Mouse (Mus musculus) c-Kit-positive CD71-positive TER-119-negative erythroid progenitor cells, embryonic 14.5 days (primary cell): ENCODE measurements around the gene Eif5a.
"Not testable (repeated sequence)": the region's sequence is repeated elsewhere in the genome, so short reads cannot be mapped to it uniquely, and the experiment has no call there.

Experiments
- DNase-seq: peaks from one replicate; pipeline ENCODE4 v3.0.0-alpha.2; 2013; ENCODE audit warnings: low read depth

The Eif5a gene

GRCm38 (mm10) chr11:69920266-69921031, 1.3 kb downstream of the Eif5a start:
- no peak for DNase-seq

GRCm38 (mm10) chr11:69919661-69920265, 2.0 kb downstream of the Eif5a start:
- DNase-seq, result peak; percentile 92

GRCm38 (mm10) chr11:69919053-69919452, 2.7 kb downstream of the Eif5a start:
- no peak for DNase-seq

- DNase-seq, result no peak
These were observed 3.6 kb downstream of the Eif5a start for GRCm38 (mm10) chr11:69918118-69918517.

GRCm38 (mm10) chr11:69917379-69917948, 4.3 kb downstream of the Eif5a start:
- DNase-seq, result no peak

GRCm38 (mm10) chr11:69916652-69917378, 4.9 kb downstream of the Eif5a start:
- DNase-seq, result not testable (repeated sequence)

GRCm38 (mm10) chr11:69915667-69916627, 5.8 kb downstream of the Eif5a start:
- peak; percentile 80 for DNase-seq

GRCm38 (mm10) chr11:69914917-69915430, 6.8 kb downstream of the Eif5a start:
- no peak for DNase-seq

- DNase-seq, result peak; percentile 70
These were observed 7.4 kb downstream of the Eif5a start for GRCm38 (mm10) chr11:69914372-69914764.

GRCm38 (mm10) chr11:69913554-69914371, 8.0 kb downstream of the Eif5a start, which contains the start of gene Gps2:
Gene Gps2 (plus strand): TSS chr11:69913888.
- peak; percentile 94 for DNase-seq

- no peak for DNase-seq
These were observed 8.8 kb downstream of the Eif5a start for GRCm38 (mm10) chr11:69912716-69913530.

GRCm38 (mm10) chr11:69911701-69912100, 10.1 kb downstream of the Eif5a start:
- DNase-seq, result no peak

GRCm38 (mm10) chr11:69910781-69911560, 10.8 kb downstream of the Eif5a start:
- DNase-seq, result no peak

GRCm38 (mm10) chr11:69910177-69910576, 11.6 kb downstream of the Eif5a start:
- no peak for DNase-seq

GRCm38 (mm10) chr11:69909174-69909573, 12.6 kb downstream of the Eif5a start:
- no peak for DNase-seq

- no peak for DNase-seq
These were observed 13.1 kb downstream of the Eif5a start for GRCm38 (mm10) chr11:69908645-69909044.

GRCm38 (mm10) chr11:69904311-69904710, 17.4 kb downstream of the Eif5a start:
- DNase-seq, result no peak

GRCm38 (mm10) chr11:69902972-69903371, 18.8 kb downstream of the Eif5a start:
- DNase-seq, result no peak

GRCm38 (mm10) chr11:69901993-69902392, 19.8 kb downstream of the Eif5a start:
- DNase-seq, result no peak
